Mouse (Mus musculus) MEL (cell line): Measurements from ENCODE around the gene Psmc3ip.

Source experiments
- CHD1 ChIP-seq: IDR thresholded peaks from 2 replicates; pipeline ENCODE4 v1.6.1; 2012; ENCODE audit warnings: low read depth, mild to moderate bottlenecking, inconsistent platforms, low read length, improper control_type of control experiment
- CTCF ChIP-seq, 3 experiments: IDR thresholded peaks in 2 of 3; conservative IDR thresholded peaks in 1 of 3; 2 replicates each; pipeline ENCODE4 v1.5.1; 2011 to 2012; ENCODE audit warnings: low read length in 3 of 3, low read depth in 2 of 3, mild to moderate bottlenecking in 2 of 3, improper control_type of control experiment in 1 of 3, inconsistent platforms in 1 of 3, mixed read lengths in 1 of 3, moderate library complexity in 1 of 3; ENCODE audit not compliant: control insufficient read depth in 1 of 3, insufficient read depth in 1 of 3, poor library complexity in 1 of 3, severe bottlenecking in 1 of 3
- EP300 ChIP-seq, 2 experiments: IDR thresholded peaks; 2 replicates each; pipeline ENCODE4 v1.6.1; 2011; ENCODE audit warnings: improper control_type of control experiment in 2 of 2, low read length in 2 of 2, low read depth in 1 of 2, mild to moderate bottlenecking in 1 of 2
- ETS1 ChIP-seq: IDR thresholded peaks from 2 replicates; pipeline ENCODE4 v1.6.1; 2012; ENCODE audit warnings: low read depth, mild to moderate bottlenecking, inconsistent platforms, low read length, improper control_type of control experiment, moderate library complexity
- GATA1 ChIP-seq: IDR thresholded peaks from 2 replicates; pipeline ENCODE4 v1.6.1; 2011; ENCODE audit warnings: low read depth, low read length, improper control_type of control experiment
- HCFC1 ChIP-seq: IDR thresholded peaks from 2 replicates; pipeline ENCODE4 v1.6.1; 2012; ENCODE audit warnings: low read depth, mild to moderate bottlenecking, inconsistent platforms, low read length, improper control_type of control experiment, moderate library complexity
- MAX ChIP-seq: IDR thresholded peaks from 2 replicates; pipeline ENCODE4 v1.6.1; 2011; ENCODE audit warnings: low read length, improper control_type of control experiment
- MXI1 ChIP-seq: IDR thresholded peaks from 2 replicates; pipeline ENCODE4 v1.6.1; 2011; ENCODE audit warnings: mild to moderate bottlenecking, low read depth, low read length, improper control_type of control experiment
- NELFE ChIP-seq: IDR thresholded peaks from 2 replicates; pipeline ENCODE4 v1.6.1; 2011; ENCODE audit warnings: low read depth, low read length, improper control_type of control experiment
- POLR2A ChIP-seq, 2 experiments: IDR thresholded peaks; 2 replicates each; pipeline ENCODE4 v1.6.1; 2011 to 2012; ENCODE audit warnings: low read length in 2 of 2, mild to moderate bottlenecking in 2 of 2, control low read depth in 1 of 2, improper control_type of control experiment in 1 of 2, low read depth in 1 of 2, moderate library complexity in 1 of 2; ENCODE audit not compliant: control insufficient read depth in 1 of 2, insufficient read depth in 1 of 2, poor library complexity in 1 of 2
- POLR2AphosphoS2 ChIP-seq: IDR thresholded peaks from 2 replicates; pipeline ENCODE4 v1.6.1; 2011; ENCODE audit warnings: low read length, improper control_type of control experiment
- SMC3 ChIP-seq: IDR thresholded peaks from 2 replicates; pipeline ENCODE4 v1.6.1; 2011; ENCODE audit warnings: low read depth, low read length, improper control_type of control experiment
- UBTF ChIP-seq: IDR thresholded peaks from 2 replicates; pipeline ENCODE4 v1.6.1; 2012; ENCODE audit warnings: low read depth, mild to moderate bottlenecking, inconsistent platforms, low read length, improper control_type of control experiment, moderate library complexity, borderline replicate concordance; ENCODE audit not compliant: insufficient read depth
- ZKSCAN1 ChIP-seq: IDR thresholded peaks from 2 replicates; pipeline ENCODE4 v1.6.1; 2012; ENCODE audit warnings: low read depth, mild to moderate bottlenecking, inconsistent platforms, low read length, improper control_type of control experiment, moderate library complexity

DNA sequence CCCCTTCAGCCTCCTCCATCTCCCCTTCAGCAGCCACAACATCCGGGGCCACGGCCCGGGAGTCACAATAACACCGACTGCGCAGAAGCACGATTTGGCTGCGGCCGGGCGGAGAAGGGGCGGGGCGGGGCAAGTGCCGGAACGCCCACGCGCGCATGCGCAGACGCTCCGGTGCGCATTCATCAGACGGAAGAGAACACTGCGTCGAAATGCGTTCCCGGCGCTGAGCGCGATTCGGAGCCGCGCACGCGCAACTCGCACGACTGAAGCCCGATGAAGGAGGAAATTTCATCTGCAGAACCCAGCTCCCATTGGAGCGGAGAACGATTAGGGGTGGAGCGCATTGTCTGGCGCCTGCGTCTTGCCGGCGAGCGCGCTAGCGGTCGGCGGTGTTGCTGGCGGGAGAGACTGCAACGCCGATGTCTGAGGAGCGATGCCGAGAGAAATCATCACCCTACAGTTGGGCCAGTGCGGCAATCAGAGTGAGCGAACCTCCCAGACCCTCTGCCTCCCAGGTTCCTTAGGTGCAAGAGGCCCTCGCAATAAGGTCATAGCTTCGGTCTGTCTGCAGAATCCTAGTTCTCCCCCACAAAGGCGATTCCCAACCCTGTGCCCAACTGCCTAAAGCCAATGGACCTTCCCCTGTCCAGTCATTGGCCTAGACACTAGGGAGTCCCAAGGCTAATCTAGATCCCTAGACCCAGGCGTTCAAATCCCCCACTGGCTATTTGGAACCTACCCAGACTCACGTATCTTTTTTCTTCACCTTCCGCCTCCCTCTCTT is 24.7 kb upstream of the Psmc3ip start, which contains the start of the genes Retreg3 and Tubg1:
- TF ChIP-seq MAX, result peak; percentile 68
- TF ChIP-seq UBTF, result 0 out of 2 replicates have a peak, but pooled peaks have one; percentile 35
- TF ChIP-seq HCFC1, result peak; percentile 93
- TF ChIP-seq POLR2A (IDR thresholded peaks at IDR 0.05; ENCODE audit: control insufficient read depth in 1 of 2, insufficient read depth in 1 of 2, low read depth in 1 of 2, low read length in 2 of 2, poor library complexity in 1 of 2), result peak; percentile 69 to 99
- TF ChIP-seq CTCF (IDR thresholded peaks at IDR 0.05 in 2 of 3, conservative IDR thresholded peaks at IDR 0.05 in 1 of 3; ENCODE audit: control insufficient read depth in 1 of 3, insufficient read depth in 1 of 3, low read depth in 2 of 3, low read length in 3 of 3, poor library complexity in 1 of 3, severe bottlenecking in 1 of 3), result no peak
- TF ChIP-seq EP300 (IDR thresholded peaks at IDR 0.05; ENCODE audit: low read depth in 1 of 2, low read length in 2 of 2), result no peak
- no peak for TF ChIP-seq GATA1
- no peak for TF ChIP-seq CHD1
- TF ChIP-seq ETS1, result peak; percentile 18; the same call in 1 of the 2 replicates
- no peak; the same call in 1 of the 2 replicates for TF ChIP-seq SMC3
- TF ChIP-seq NELFE, result peak; percentile 97
- TF ChIP-seq MXI1, result peak; percentile 71; the same call in 1 of the 2 replicates
- no peak for TF ChIP-seq ZKSCAN1
- peak; percentile 97 for TF ChIP-seq POLR2AphosphoS2
